Mouse (Mus musculus) kidney, embryonic 16.5 days (tissue): Measurements from ENCODE around the gene Pigyl. TPM values are rescaled to one million over a fixed set of nuclear protein-coding genes. Genes with fewer than 3 reads are reported as not detected.

Experiments used
- ATAC-seq: fragments of 200-750 bp; cut with Nextera tagmentation; 2 replicates; pipeline ENCODE4 v1.8.0; 2017; ENCODE audit warnings: moderate TSS enrichment; ENCODE audit not compliant: low FRiP score, low TSS enrichment
- H3K27ac ChIP-seq: fragments of 300-500 bp; sonication (generic); 2 replicates; pipeline ENCODE4 v1.5.1; 2014; ENCODE audit warnings: low read length
- H3K27me3 ChIP-seq: fragments of 300-500 bp; sonication (generic); 2 replicates; pipeline ENCODE4 v1.6.1; 2014; ENCODE audit warnings: low read length, control low read depth, mixed read lengths; ENCODE audit not compliant: insufficient read depth
- H3K36me3 ChIP-seq: fragments of 300-500 bp; sonication (generic); 2 replicates; pipeline ENCODE4 v1.6.1; 2014; ENCODE audit warnings: low read length, control low read depth, mixed read lengths; ENCODE audit not compliant: insufficient read depth
- H3K4me1 ChIP-seq: fragments of 300-500 bp; sonication (generic); 2 replicates; pipeline ENCODE4 v1.6.1; 2014; ENCODE audit warnings: low read length, control low read depth, mixed read lengths; ENCODE audit not compliant: insufficient read depth
- H3K4me2 ChIP-seq: fragments of 300-500 bp; sonication (generic); replicated peaks from 2 replicates; pipeline ENCODE4 v1.6.1; 2014; ENCODE audit warnings: low read depth, low read length
- H3K4me3 ChIP-seq: fragments of 300-500 bp; sonication (generic); 2 replicates; pipeline ENCODE4 v1.5.1; 2014; ENCODE audit warnings: mild to moderate bottlenecking, low read length
- H3K9ac ChIP-seq: fragments of 300-500 bp; sonication (generic); replicated peaks from 2 replicates; pipeline ENCODE4 v1.6.1; 2014; ENCODE audit warnings: low read length
- H3K9me3 ChIP-seq: fragments of 300-500 bp; sonication (generic); 2 replicates; pipeline ENCODE4 v1.6.1; 2016; ENCODE audit warnings: low read length, control low read depth
- WGBS: fragments of 180-500 bp; shearing (Covaris S2); extraction: QIAGEN DNeasy Blood & Tissue Kit; methylation state at CpG from one replicate; pipeline ENCODE4 v1.1.7; 2014; 5-methylcytosine and 5-hydroxymethylcytosine counted together
- polyA plus RNA-seq: library from polyadenylated mRNA; unstranded; fragments of >200 nt; fragmentation: Nextera tagmentation; extraction: Ambion mirVana; gene quantifications from 2 replicates; pipeline ENCODE4 v1.2.1, GENCODE M21; 2015

Pigyl gene
- 70.2 and 72.4 TPM in 2 replicates for polyA plus RNA-seq

GRCm38 (mm10) chr9:22156497-22157245, at the start of gene Pigyl:
Gene Pigyl (plus strand): TSS chr9:22156846.
- peak; percentile 97 for ATAC-seq
- peak within 1 kb of the TSS; percentile 81 for H3K4me3 ChIP-seq
- H3K4me2 ChIP-seq: peak within 1 kb of the TSS; percentile 78
- no peaks in the 10 kb centered on the region for H3K27me3 ChIP-seq
- H3K27ac ChIP-seq: peak within 1 kb of the TSS; percentile 93
- peaks cover 9% of the 10 kb centered on the region; the same call in 1 of the 2 replicates for H3K4me1 ChIP-seq
- H3K9me3 ChIP-seq: no peaks in the 10 kb centered on the region
- peaks cover 3% of the 10 kb centered on the region; the same call in 1 of the 2 replicates for H3K36me3 ChIP-seq
- under 1% methylated on average over 65 of the region's 65 CpGs for WGBS
- peak within 1 kb of the TSS; percentile 89 for H3K9ac ChIP-seq

GRCm38 (mm10) chr9:22108194-22108593, 48.5 kb upstream of the Pigyl start:
- 83% methylated on average over 9 of the region's 9 CpGs for WGBS
- no peak overlapping the region for H3K9ac ChIP-seq
- ATAC-seq: no peak

GRCm38 (mm10) chr9:22115635-22116034, 41.0 kb upstream of the Pigyl start:
- Histone ChIP-seq H3K27ac (no peak overlapping the region), H3K4me1 (peaks cover 14% of the 10 kb centered on the region), H3K27me3 (no peaks in the 10 kb centered on the region), H3K4me2 (peak overlapping the region; percentile 83), H3K9ac (peak overlapping the region; percentile 87), H3K4me3 (peak overlapping the region; percentile 89), H3K36me3 (peaks cover 31% of the 10 kb centered on the region), H3K9me3 (no peaks in the 10 kb centered on the region)
- WGBS: 85% methylated on average over 4 of the region's 4 CpGs
- ATAC-seq: no peak

More at GRCm38 (mm10) chr9:22108194-22108593, 48.5 kb upstream of the Pigyl start:
- no peak overlapping the region for H3K27ac ChIP-seq
- peaks cover 32% of the 10 kb centered on the region for H3K36me3 ChIP-seq
- no peaks in the 10 kb centered on the region for H3K4me1 ChIP-seq
- H3K4me2 ChIP-seq: no peak overlapping the region
- H3K27me3 ChIP-seq: no peaks in the 10 kb centered on the region
- no peak overlapping the region for H3K4me3 ChIP-seq
- H3K9me3 ChIP-seq: no peaks in the 10 kb centered on the region

- Histone ChIP-seq H3K36me3 (peaks cover 27% of the 10 kb centered on the region), H3K27ac (no peak overlapping the region), H3K4me3 (peak overlapping the region; percentile 89), H3K27me3 (no peaks in the 10 kb centered on the region), H3K9me3 (no peaks in the 10 kb centered on the region), H3K4me1 (peaks cover 14% of the 10 kb centered on the region), H3K9ac (peak overlapping the region; percentile 87), H3K4me2 (peak overlapping the region; percentile 83)
- WGBS: 21% methylated on average over 15 of the region's 15 CpGs
- no peak for ATAC-seq
Measured at GRCm38 (mm10) chr9:22116086-22116485, 40.6 kb upstream of the Pigyl start.

- peak within 1 kb of the TSS; percentile 83 for H3K4me2 ChIP-seq
- H3K4me1 ChIP-seq: peaks cover 14% of the 10 kb centered on the region
- H3K36me3 ChIP-seq: peaks cover 21% of the 10 kb centered on the region
- no peaks in the 10 kb centered on the region for H3K27me3 ChIP-seq
- no peaks in the 10 kb centered on the region for H3K9me3 ChIP-seq
- peak within 1 kb of the TSS; percentile 43; the same call in 1 of the 2 replicates for H3K27ac ChIP-seq
- ATAC-seq: peak; percentile 96
- peak within 1 kb of the TSS; percentile 89 for H3K4me3 ChIP-seq
- H3K9ac ChIP-seq: peak within 1 kb of the TSS; percentile 87
- 0% methylated on average over 52 of the region's 52 CpGs for WGBS
Measured at GRCm38 (mm10) chr9:22116740-22117426, 39.8 kb upstream of the Pigyl start, which contains the start of gene Elof1. Gene Elof1 (minus strand): TSS chr9:22117172.

GRCm38 (mm10) chr9:22117754-22118456, 38.7 kb upstream of the Pigyl start:
- peak overlapping the region; percentile 83 for H3K4me2 ChIP-seq
- ATAC-seq: no peak
- H3K27ac ChIP-seq: no peak overlapping the region
- no peaks in the 10 kb centered on the region for H3K27me3 ChIP-seq
- H3K9ac ChIP-seq: peak overlapping the region; percentile 87; the same call in 1 of the 2 replicates
- H3K4me1 ChIP-seq: peaks cover 14% of the 10 kb centered on the region
- no peaks in the 10 kb centered on the region for H3K9me3 ChIP-seq
- 45% methylated on average over 10 of the region's 10 CpGs for WGBS
- peak overlapping the region; percentile 89 for H3K4me3 ChIP-seq
- H3K36me3 ChIP-seq: peaks cover 12% of the 10 kb centered on the region

GRCm38 (mm10) chr9:22119543-22119942, 37.1 kb upstream of the Pigyl start:
- Histone ChIP-seq H3K4me3 (no peak overlapping the region), H3K36me3 (no peaks in the 10 kb centered on the region), H3K9me3 (no peaks in the 10 kb centered on the region), H3K27me3 (no peaks in the 10 kb centered on the region), H3K27ac (no peak overlapping the region), H3K4me1 (peaks cover 14% of the 10 kb centered on the region), H3K4me2 (no peak overlapping the region), H3K9ac (no peak overlapping the region)
- ATAC-seq: no peak
- WGBS: 88% methylated on average over 4 of the region's 4 CpGs

- Histone ChIP-seq H3K4me2 (no peak overlapping the region), H3K4me3 (no peak overlapping the region), H3K27ac (no peak overlapping the region), H3K9ac (no peak overlapping the region), H3K27me3 (no peaks in the 10 kb centered on the region), H3K4me1 (0 out of 2 replicates have a peak, but pooled peaks cover 5% of the 10 kb centered on the region), H3K36me3 (no peaks in the 10 kb centered on the region), H3K9me3 (no peaks in the 10 kb centered on the region)
- no peak for ATAC-seq
Measured at GRCm38 (mm10) chr9:22121545-22121944, 35.1 kb upstream of the Pigyl start.

GRCm38 (mm10) chr9:22122005-22122404, 34.6 kb upstream of the Pigyl start:
- Histone ChIP-seq H3K9me3 (no peaks in the 10 kb centered on the region), H3K27ac (no peak overlapping the region), H3K9ac (no peak overlapping the region), H3K27me3 (no peaks in the 10 kb centered on the region), H3K4me2 (no peak overlapping the region), H3K4me3 (no peak overlapping the region), H3K4me1 (0 out of 2 replicates have a peak, but pooled peaks cover 5% of the 10 kb centered on the region), H3K36me3 (no peaks in the 10 kb centered on the region)
- WGBS: 79% methylated on average over 3 of the region's 3 CpGs
- no peak for ATAC-seq
